Mouse (Mus musculus) layer of hippocampus, adult 9-11 months (tissue): ENCODE results near the gene Tcf15.

Source experiments
- DNase-seq: peaks from one replicate; pipeline ENCODE4 v3.0.0; 2022

The Tcf15 gene

DNA sequence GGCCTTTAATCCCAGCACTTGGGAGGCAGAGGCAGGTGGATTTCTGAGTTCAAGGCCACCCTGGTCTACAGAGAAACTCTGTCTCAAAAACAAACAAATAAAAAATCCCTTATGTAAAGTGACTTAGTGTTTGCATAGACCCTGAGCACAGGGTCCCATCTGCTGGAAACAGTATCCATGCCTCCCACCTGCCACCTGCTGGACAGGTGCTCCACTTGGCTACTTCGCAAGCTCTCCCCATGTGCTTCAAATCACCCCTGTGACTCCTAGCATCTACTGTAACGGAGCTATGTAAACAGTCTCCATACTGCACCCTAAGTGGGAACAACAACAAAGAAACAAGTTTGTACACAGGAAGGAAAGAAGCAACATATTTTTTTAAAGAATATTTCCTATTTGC lies 14.8 kb upstream of the Tcf15 start:
- DNase-seq = no peak

DNA sequence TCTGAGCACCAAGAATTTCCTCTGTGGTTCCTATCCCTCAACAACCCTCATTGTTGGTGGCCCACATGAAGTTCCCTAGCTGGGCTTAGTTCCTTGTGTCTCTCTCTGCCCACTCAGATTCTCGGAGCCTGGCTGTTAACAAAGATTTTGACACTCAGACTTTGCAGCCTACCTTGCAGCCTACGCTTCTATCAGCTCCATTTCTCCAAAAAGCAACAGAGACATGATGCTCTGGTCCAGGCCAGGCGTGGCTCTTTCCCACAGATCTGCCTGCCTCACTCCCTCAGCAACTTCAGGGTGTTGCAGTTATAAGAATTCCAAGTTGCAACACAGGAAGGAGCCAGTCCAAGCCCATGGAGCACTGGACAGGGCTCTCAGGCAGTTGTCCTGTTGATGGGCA lies 13.6 kb upstream of the Tcf15 start:
- no peak for DNase-seq

DNA sequence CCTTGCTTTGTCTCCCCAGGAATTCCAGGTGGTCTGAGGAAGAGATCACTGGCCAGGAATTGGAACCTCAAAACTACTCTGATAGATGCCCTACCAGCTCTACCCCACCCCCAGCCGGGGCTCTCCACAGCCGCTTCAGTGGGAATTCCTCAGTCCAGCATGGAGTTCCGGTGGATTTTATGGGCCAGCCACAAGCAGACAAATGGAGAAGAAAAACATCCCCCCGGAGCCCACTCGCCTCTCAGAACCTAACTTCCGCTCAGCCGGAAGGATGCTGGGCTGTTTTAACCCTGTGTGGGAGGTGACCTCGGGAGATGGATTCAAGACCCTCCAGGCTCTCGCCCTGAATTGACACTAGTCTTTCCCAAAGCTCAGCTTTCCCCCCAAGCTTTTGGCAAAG lies 11.3 kb upstream of the Tcf15 start:
- no peak for DNase-seq

DNA sequence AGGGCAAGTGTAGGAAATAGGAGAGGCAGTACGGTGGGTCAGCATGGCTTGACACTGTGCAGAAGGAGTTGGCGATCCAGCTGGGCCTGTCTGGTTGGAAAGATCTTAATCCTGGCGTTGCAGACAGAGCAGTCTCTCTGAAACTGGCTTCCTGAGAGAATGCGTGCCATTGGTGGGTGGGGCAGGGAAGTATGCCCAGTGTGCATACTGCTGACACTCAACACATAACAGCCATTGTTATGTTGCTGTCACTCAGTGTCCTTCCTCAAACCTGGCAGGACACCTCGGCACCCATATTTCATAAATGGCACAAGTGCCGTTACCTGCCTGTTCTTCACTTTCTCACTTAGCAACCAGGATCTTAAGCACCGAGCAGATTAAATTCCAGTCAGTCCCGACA lies 10.7 kb upstream of the Tcf15 start:
- DNase-seq = no peak

GRCm38 (mm10) chr2:152139191-152139987 lies 4.0 kb upstream of the Tcf15 start:
- peak; percentile 47 for DNase-seq

DNA sequence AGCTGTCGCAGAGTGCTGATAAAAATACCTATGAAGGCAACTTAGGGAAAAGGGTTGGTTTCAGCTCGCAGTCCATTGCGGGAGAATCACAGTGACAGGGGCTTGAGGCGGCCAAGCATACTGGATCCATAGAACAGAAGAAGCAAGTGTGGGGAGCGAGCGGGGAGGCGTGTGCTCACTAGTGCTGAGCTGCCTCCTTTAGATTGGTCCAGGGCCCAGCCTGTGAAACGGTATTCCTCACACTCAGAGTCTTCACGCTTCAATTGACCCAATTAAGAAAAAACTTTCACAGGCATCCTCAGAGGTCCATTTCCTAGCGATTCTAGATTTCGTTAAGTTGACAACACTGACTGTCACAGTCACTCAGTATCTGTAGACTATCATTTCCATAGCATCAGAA lies 2.4 kb upstream of the Tcf15 start:
- no peak for DNase-seq

DNA sequence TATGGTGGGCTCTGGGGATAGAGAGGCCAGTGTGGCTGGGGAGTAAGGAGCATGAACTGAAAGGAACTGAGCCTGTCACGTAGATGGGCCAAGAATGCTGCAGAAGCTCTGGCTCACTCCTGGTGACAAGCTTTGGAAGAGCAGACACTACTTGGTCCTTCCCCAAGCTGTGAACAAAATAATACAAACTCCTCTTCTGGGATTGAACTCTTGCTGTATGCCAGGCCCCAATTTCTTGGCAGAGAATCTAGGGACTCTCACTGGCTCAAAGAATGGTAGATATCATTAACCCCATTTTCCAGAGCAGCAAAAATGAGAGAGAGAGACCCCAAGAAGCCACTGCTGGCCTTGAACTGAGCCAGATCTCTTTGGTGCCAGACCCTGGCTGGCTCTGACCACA lies 1.9 kb upstream of the Tcf15 start:
- DNase-seq = no peak

DNA sequence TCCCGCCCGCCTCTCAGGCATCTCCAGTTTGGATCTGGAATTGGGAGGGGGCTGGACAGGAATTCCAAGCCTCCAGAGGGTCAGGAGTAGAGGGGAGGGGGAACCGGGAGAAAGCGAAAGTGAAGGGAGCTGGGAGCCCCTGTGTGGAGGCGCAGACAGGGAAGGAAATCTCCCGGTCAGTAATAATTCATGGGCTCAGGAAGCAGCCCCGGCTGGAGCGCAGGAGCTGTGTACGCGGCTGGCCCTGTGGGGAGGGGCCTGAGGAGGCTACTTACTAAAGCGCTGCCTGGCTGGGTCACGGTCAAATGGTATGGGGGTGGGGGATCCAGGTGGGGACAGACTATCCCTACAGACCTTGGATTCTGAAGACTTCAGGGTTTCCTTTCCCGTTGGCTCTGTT lies 1.3 kb upstream of the Tcf15 start:
- DNase-seq = no peak

- no peak for DNase-seq
Observed at GRCm38 (mm10) chr2:152142571-152142970, 790 bp upstream of the Tcf15 start.

DNA sequence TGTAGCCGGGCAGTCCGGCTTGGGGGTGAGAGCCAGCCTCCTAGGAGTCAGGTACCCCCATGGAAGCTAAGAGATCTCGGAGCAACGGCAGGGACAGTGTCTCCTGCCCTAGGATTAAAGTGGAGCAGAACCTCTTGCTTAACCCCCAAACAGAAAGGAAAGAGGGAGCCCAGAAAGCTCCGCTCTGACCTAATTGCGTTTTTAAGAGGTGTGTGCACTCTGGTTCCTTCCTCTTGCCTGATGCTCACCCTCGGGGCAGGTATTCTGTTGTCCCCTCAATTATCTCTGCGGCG lies 743 bp downstream of the Tcf15 start:
- DNase-seq = no peak

GRCm38 (mm10) chr2:152144501-152144900 lies 1.1 kb downstream of the Tcf15 start:
- no peak for DNase-seq

GRCm38 (mm10) chr2:152145711-152146110 lies 2.4 kb downstream of the Tcf15 start:
- no peak for DNase-seq

GRCm38 (mm10) chr2:152147079-152147478 lies 3.7 kb downstream of the Tcf15 start:
- no peak for DNase-seq

GRCm38 (mm10) chr2:152148675-152149074 lies 5.3 kb downstream of the Tcf15 start:
- DNase-seq = no peak

- no peak for DNase-seq
Observed at GRCm38 (mm10) chr2:152149891-152150290, 6.5 kb downstream of the Tcf15 start.

DNA sequence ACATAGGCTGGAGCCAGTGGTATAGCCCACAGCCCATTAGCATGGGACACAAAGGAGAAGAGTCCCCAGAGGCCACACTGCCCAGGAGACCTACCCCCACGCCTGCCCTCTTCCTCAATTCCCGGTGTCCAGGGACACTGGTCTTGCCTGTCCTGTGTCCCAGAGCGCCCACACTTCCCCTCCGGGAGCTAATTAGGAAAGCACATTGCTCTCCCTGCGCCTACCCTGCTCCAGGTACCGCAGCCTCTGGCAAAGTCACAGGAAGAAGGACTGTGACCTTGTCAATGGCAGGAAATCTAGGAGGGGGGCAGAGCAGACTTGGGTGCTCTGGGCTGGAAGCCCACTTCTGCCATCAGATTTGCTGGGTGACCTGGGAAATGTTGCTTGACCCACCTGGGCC lies 7.0 kb downstream of the Tcf15 start:
- no peak for DNase-seq

DNA sequence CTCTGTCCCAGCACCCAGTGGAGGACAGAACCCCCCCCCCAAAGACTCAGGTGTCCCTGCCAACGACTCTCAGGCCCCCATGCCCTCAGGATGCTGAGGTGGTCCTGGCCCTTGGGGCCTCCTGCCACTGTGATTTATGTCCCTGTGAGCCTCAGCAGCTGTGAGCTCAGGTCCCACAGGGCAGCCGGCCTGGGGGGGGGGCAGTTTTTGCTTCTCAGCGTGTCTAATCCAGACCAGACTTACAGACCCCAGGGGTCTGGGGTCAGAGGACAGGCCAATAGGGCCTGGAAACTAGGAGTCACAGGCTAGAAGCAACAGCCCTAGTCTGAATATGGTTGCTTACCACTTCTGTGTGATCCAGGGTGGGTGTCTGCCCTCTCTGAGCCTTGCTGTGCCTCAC lies 10.0 kb downstream of the Tcf15 start:
- no peak for DNase-seq

GRCm38 (mm10) chr2:152155414-152156208 lies 12.2 kb downstream of the Tcf15 start:
- DNase-seq = no peak

DNA sequence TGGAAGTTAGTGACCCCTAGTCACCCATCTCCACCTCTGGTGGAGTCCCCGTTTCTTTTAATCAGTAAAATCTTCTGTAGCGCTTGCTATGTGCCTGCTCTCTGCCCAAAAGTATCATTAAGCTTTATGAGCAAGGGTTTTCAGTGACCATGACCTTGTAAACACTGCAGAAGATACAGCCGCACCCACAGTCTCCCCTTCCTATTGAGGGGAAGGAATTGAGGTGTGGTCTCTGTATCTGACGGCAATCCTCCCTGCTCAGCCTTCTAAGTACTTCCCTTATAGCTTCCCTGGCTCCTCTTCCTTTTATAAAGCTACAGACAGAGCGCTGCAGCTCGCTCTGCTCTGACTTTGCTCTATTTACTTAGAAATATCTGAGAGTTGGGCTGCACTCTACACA lies 13.1 kb downstream of the Tcf15 start:
- DNase-seq = no peak

- DNase-seq = no peak
Observed at GRCm38 (mm10) chr2:152159487-152159886, 16.1 kb downstream of the Tcf15 start.

DNA sequence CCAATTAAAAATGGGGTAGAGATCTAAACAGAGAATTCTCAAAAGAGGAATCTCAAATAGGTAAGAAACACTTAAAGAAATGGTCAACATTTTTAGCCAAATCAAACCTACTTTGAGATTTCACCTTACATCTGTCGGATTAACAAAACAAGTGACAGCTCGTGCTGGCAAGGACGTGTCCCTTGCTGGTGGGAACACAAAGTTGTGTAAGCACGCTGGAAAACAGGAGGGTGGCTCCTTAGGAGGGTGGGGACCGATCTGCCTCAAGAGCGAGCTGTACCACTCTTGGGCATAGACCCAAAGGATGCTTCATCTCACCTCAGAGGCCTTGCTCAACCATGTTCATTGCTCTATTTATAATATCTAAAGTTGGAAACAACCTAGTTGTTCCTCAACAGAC lies 22.9 kb downstream of the Tcf15 start:
- DNase-seq = no peak

- DNase-seq = peak; percentile 58
Observed at GRCm38 (mm10) chr2:152167851-152168290, 24.5 kb downstream of the Tcf15 start.

- DNase-seq = no peak
Observed at GRCm38 (mm10) chr2:152169377-152169776, 26.0 kb downstream of the Tcf15 start.

GRCm38 (mm10) chr2:152174861-152175260 lies 31.5 kb downstream of the Tcf15 start:
- no peak for DNase-seq

DNA sequence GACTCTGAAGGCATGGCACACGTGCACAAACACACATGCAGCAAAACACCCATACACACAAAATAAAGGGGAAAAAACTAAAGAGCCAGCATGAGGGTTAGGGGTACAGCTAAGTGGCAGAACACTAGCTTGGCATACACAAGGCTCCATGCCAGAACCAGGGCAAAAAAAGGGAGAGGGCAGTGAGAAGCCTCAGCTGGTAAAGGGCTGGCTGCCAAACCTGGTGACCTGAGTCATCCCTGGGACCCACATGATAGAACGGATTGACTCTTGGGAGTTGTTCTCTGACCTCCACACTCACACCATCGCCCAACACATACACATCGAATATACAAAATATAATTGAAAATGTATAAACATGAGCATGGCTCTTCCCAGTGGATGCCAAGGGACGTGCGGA lies 33.3 kb downstream of the Tcf15 start:
- no peak for DNase-seq
